Mouse (Mus musculus): ENCODE data around the gene Tmtc2. TPM values are rescaled to one million over a fixed set of nuclear protein-coding genes. Genes with fewer than 3 reads are reported as not detected.

Tmtc2 gene
- polyA plus RNA-seq, 1 experiment from 2014 or later = 4.9 TPM

- no peak overlapping the region for H3K4me3 ChIP-seq (ENCODE audit: low read depth, low read length)
- H3K9ac ChIP-seq (ENCODE audit: low read depth, low read length) = no peak overlapping the region
- WGBS = 27% methylated on average over 5 of the region's 5 CpGs
- no peaks in the 10 kb centered on the region for H3K27me3 ChIP-seq (replicated peaks; ENCODE audit: control insufficient read depth, insufficient read depth, low read length)
- H3K4me1 ChIP-seq (replicated peaks; ENCODE audit: control insufficient read depth, insufficient read depth, low read length) = no peaks in the 10 kb centered on the region
- no peak for ATAC-seq
- H3K36me3 ChIP-seq (ENCODE audit: control insufficient read depth, insufficient read depth) = no peaks in the 10 kb centered on the region
- TF ChIP-seq CTCF (IDR thresholded peaks at IDR 0.05; ENCODE audit: low read depth) = no peak; the same call in 1 of the 2 replicates
- H3K4me2 ChIP-seq (replicated peaks; ENCODE audit: low read depth) = no peak overlapping the region
- H3K27ac ChIP-seq (ENCODE audit: low read depth, low read length) = no peak overlapping the region
- no peaks in the 10 kb centered on the region for H3K9me3 ChIP-seq (ENCODE audit: control insufficient read depth)
Observed at GRCm38 (mm10) chr10:105399316-105399715, 174.9 kb downstream of the Tmtc2 start.

GRCm38 (mm10) chr10:105384065-105384464 lies 190.2 kb downstream of the Tmtc2 start:
- Histone ChIP-seq H3K4me3 (ENCODE audit: low read depth, low read length) (no peak overlapping the region), H3K27me3 (replicated peaks; ENCODE audit: control insufficient read depth, insufficient read depth, low read length) (no peaks in the 10 kb centered on the region), H3K9me3 (ENCODE audit: control insufficient read depth) (no peaks in the 10 kb centered on the region), H3K4me2 (replicated peaks; ENCODE audit: low read depth) (no peak overlapping the region), H3K4me1 (replicated peaks; ENCODE audit: control insufficient read depth, insufficient read depth, low read length) (no peaks in the 10 kb centered on the region), H3K9ac (ENCODE audit: low read depth, low read length) (no peak overlapping the region), H3K36me3 (ENCODE audit: control insufficient read depth, insufficient read depth) (no peaks in the 10 kb centered on the region), H3K27ac (ENCODE audit: low read depth, low read length) (no peak overlapping the region)
- no peak for TF ChIP-seq CTCF (IDR thresholded peaks at IDR 0.05; ENCODE audit: low read depth)
- 80% methylated on average over 4 of the region's 4 CpGs for WGBS
- ATAC-seq = no peak

- ATAC-seq = no peak
- H3K4me2 ChIP-seq (replicated peaks; ENCODE audit: low read depth) = no peak overlapping the region
- H3K4me3 ChIP-seq (ENCODE audit: low read depth, low read length) = no peak overlapping the region
- H3K4me1 ChIP-seq (replicated peaks; ENCODE audit: control insufficient read depth, insufficient read depth, low read length) = no peaks in the 10 kb centered on the region
- no peaks in the 10 kb centered on the region for H3K36me3 ChIP-seq (ENCODE audit: control insufficient read depth, insufficient read depth)
- no peak overlapping the region for H3K9ac ChIP-seq (ENCODE audit: low read depth, low read length)
- 88% methylated on average over 1 of the region's 1 CpGs for WGBS
- H3K27ac ChIP-seq (ENCODE audit: low read depth, low read length) = no peak overlapping the region
- H3K9me3 ChIP-seq (ENCODE audit: control insufficient read depth) = no peaks in the 10 kb centered on the region
- TF ChIP-seq CTCF (IDR thresholded peaks at IDR 0.05; ENCODE audit: low read depth) = no peak
- H3K27me3 ChIP-seq (replicated peaks; ENCODE audit: control insufficient read depth, insufficient read depth, low read length) = no peaks in the 10 kb centered on the region
Observed at GRCm38 (mm10) chr10:105381705-105382104, 192.5 kb downstream of the Tmtc2 start.

- Histone ChIP-seq H3K9ac (ENCODE audit: low read depth, low read length) (no peak overlapping the region), H3K27ac (ENCODE audit: low read depth, low read length) (no peak overlapping the region), H3K9me3 (ENCODE audit: control insufficient read depth) (no peaks in the 10 kb centered on the region), H3K4me2 (replicated peaks; ENCODE audit: low read depth) (no peak overlapping the region), H3K4me3 (ENCODE audit: low read depth, low read length) (no peak overlapping the region), H3K27me3 (replicated peaks; ENCODE audit: control insufficient read depth, insufficient read depth, low read length) (no peaks in the 10 kb centered on the region), H3K4me1 (replicated peaks; ENCODE audit: control insufficient read depth, insufficient read depth, low read length) (no peaks in the 10 kb centered on the region), H3K36me3 (ENCODE audit: control insufficient read depth, insufficient read depth) (no peaks in the 10 kb centered on the region)
- no peak for ATAC-seq
- TF ChIP-seq CTCF (IDR thresholded peaks at IDR 0.05; ENCODE audit: low read depth) = no peak
- 86% methylated on average over 5 of the region's 5 CpGs for WGBS
Observed at GRCm38 (mm10) chr10:105381202-105381601, 193.0 kb downstream of the Tmtc2 start.

- H3K27me3 ChIP-seq (replicated peaks; ENCODE audit: control insufficient read depth, insufficient read depth, low read length) = no peaks in the 10 kb centered on the region
- no peaks in the 10 kb centered on the region for H3K9me3 ChIP-seq (ENCODE audit: control insufficient read depth)
- H3K9ac ChIP-seq (ENCODE audit: low read depth, low read length) = no peak overlapping the region
- H3K4me2 ChIP-seq (replicated peaks; ENCODE audit: low read depth) = no peak overlapping the region
- ATAC-seq = no peak
- H3K36me3 ChIP-seq (ENCODE audit: control insufficient read depth, insufficient read depth) = no peaks in the 10 kb centered on the region
- no peak overlapping the region for H3K27ac ChIP-seq (ENCODE audit: low read depth, low read length)
- H3K4me1 ChIP-seq (replicated peaks; ENCODE audit: control insufficient read depth, insufficient read depth, low read length) = no peaks in the 10 kb centered on the region
- 76% methylated on average over 7 of the region's 7 CpGs for WGBS
- TF ChIP-seq CTCF (IDR thresholded peaks at IDR 0.05; ENCODE audit: low read depth) = no peak
- H3K4me3 ChIP-seq (ENCODE audit: low read depth, low read length) = no peak overlapping the region
Observed at GRCm38 (mm10) chr10:105380584-105380983, 193.7 kb downstream of the Tmtc2 start.

- ATAC-seq = no peak
- TF ChIP-seq CTCF (IDR thresholded peaks at IDR 0.05; ENCODE audit: low read depth) = no peak
- H3K27me3 ChIP-seq (replicated peaks; ENCODE audit: control insufficient read depth, insufficient read depth, low read length) = no peaks in the 10 kb centered on the region
- no peaks in the 10 kb centered on the region for H3K4me1 ChIP-seq (replicated peaks; ENCODE audit: control insufficient read depth, insufficient read depth, low read length)
- no peak overlapping the region for H3K4me2 ChIP-seq (replicated peaks; ENCODE audit: low read depth)
- no peak overlapping the region for H3K9ac ChIP-seq (ENCODE audit: low read depth, low read length)
- no peaks in the 10 kb centered on the region for H3K9me3 ChIP-seq (ENCODE audit: control insufficient read depth)
- WGBS = 86% methylated on average over 2 of the region's 2 CpGs
- no peak overlapping the region for H3K4me3 ChIP-seq (ENCODE audit: low read depth, low read length)
- H3K36me3 ChIP-seq (ENCODE audit: control insufficient read depth, insufficient read depth) = no peaks in the 10 kb centered on the region
- no peak overlapping the region for H3K27ac ChIP-seq (ENCODE audit: low read depth, low read length)
Observed at GRCm38 (mm10) chr10:105377711-105378110, 196.5 kb downstream of the Tmtc2 start.

- peak; percentile 59 for TF ChIP-seq CTCF (IDR thresholded peaks at IDR 0.05; ENCODE audit: low read depth)
- H3K27ac ChIP-seq (ENCODE audit: low read depth, low read length) = no peak overlapping the region
- no peaks in the 10 kb centered on the region for H3K4me1 ChIP-seq (replicated peaks; ENCODE audit: control insufficient read depth, insufficient read depth, low read length)
- H3K36me3 ChIP-seq (ENCODE audit: control insufficient read depth, insufficient read depth) = no peaks in the 10 kb centered on the region
- H3K4me3 ChIP-seq (ENCODE audit: low read depth, low read length) = no peak overlapping the region
- ATAC-seq = no peak
- 96% methylated on average over 8 of the region's 8 CpGs for WGBS
- H3K4me2 ChIP-seq (replicated peaks; ENCODE audit: low read depth) = no peak overlapping the region
- no peak overlapping the region for H3K9ac ChIP-seq (ENCODE audit: low read depth, low read length)
- no peaks in the 10 kb centered on the region for H3K9me3 ChIP-seq (ENCODE audit: control insufficient read depth)
- H3K27me3 ChIP-seq (replicated peaks; ENCODE audit: control insufficient read depth, insufficient read depth, low read length) = no peaks in the 10 kb centered on the region
Observed at GRCm38 (mm10) chr10:105373265-105373664, 201.0 kb downstream of the Tmtc2 start.

All from intestine, postnatal 0 days (tissue).